Mouse (Mus musculus): Measurements from ENCODE around the gene Faah. TPM values are rescaled to one million over a fixed set of nuclear protein-coding genes. Genes with fewer than 3 reads are reported as not detected.
A peak's percentile ranks its signal among the peaks of the same experiment; 100 is the strongest.

Gene Faah
- polyA plus RNA-seq, 1 experiment from 2014 or later, result 8.3 TPM

DNA sequence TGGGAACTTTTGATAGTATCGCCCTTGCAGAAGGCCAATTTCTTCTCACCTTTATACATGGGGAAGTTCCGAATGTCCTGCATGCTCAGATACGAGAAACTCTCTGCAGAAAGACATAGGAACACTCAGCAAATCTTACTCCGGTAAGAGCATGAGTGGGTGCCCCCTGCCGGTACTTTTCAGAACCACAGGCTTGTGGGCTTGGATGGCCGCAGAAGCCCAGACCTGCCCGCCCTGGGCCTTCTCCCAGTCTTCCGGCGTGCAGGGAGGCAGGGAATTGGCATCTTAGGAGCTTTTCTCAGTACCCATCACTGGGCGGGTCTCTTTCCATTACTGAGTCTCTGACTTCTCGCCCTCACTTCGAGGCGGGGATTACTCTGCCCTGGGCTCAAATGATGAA, 33.6 kb downstream of the Faah start:
- Histone ChIP-seq H3K36me3 (ENCODE audit: control insufficient read depth, insufficient read depth, low read length) (no peaks in the 10 kb centered on the region), H3K27me3 (ENCODE audit: control insufficient read depth, insufficient read depth, low read length) (peaks cover 8% of the 10 kb centered on the region; the same call in 1 of the 2 replicates), H3K27ac (replicated peaks) (no peak overlapping the region), H3K4me1 (replicated peaks; ENCODE audit: control insufficient read depth, insufficient read depth) (peaks cover 6% of the 10 kb centered on the region; the same call in 1 of the 2 replicates), H3K4me3 (ENCODE audit: low read depth, low read length) (no peak overlapping the region), H3K9me3 (ENCODE audit: control insufficient read depth, low read length) (no peaks in the 10 kb centered on the region), H3K9ac (ENCODE audit: low read length) (no peak overlapping the region), H3K4me2 (replicated peaks; ENCODE audit: low read depth) (peak overlapping the region; percentile 8; the same call in 1 of the 2 replicates)
- DNase-seq (ENCODE audit: low spot score) (peak; percentile 89), ATAC-seq (ENCODE audit: low FRiP score, low TSS enrichment) (peak; percentile 61)
- 3% methylated on average over 13 of the region's 13 CpGs for WGBS
- TF ChIP-seq EP300 (optimal IDR thresholded peaks at IDR 0.05), result no peak
- peak; percentile 87 for TF ChIP-seq CTCF (IDR thresholded peaks at IDR 0.05; ENCODE audit: low read depth)

DNA sequence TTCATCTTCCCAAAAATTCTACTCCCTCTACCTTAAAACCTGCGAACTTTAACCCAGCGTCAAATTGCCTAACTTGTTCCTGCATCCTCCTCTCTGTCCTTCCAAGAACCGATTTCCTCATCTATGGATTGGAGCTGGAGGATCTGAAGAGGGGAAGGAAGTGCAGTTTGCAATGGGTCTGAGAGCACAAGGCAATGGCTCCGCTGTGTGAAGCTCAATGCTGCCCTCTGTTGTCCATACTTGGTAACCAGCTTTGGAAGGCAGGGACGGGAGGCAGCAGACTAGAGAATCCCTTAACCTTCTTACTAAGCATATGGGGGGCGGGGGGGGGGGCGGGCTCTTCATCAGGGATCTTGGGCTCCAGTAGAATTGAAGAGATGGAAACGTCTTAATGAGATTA, 37.0 kb downstream of the Faah start:
- peak; percentile 74 for DNase-seq (ENCODE audit: low spot score)
- H3K36me3 ChIP-seq (ENCODE audit: control insufficient read depth, insufficient read depth, low read length), result no peaks in the 10 kb centered on the region
- no peak overlapping the region for H3K9ac ChIP-seq (ENCODE audit: low read length)
- TF ChIP-seq CTCF (IDR thresholded peaks at IDR 0.05; ENCODE audit: low read depth) (peak; percentile 89), EP300 (optimal IDR thresholded peaks at IDR 0.05) (no peak)
- H3K4me2 ChIP-seq (replicated peaks; ENCODE audit: low read depth), result no peak overlapping the region
- 0% methylated on average over 8 of the region's 8 CpGs for WGBS
- peaks cover 6% of the 10 kb centered on the region; the same call in 1 of the 2 replicates for H3K4me1 ChIP-seq (replicated peaks; ENCODE audit: control insufficient read depth, insufficient read depth)
- H3K4me3 ChIP-seq (ENCODE audit: low read depth, low read length), result no peak overlapping the region
- H3K27me3 ChIP-seq (ENCODE audit: control insufficient read depth, insufficient read depth, low read length), result peaks cover 12% of the 10 kb centered on the region; the same call in 1 of the 2 replicates
- ATAC-seq (ENCODE audit: low FRiP score, low TSS enrichment), result 0 out of 2 replicates have a peak, but pooled peaks have one; percentile 41
- no peak overlapping the region for H3K27ac ChIP-seq (replicated peaks)
- H3K9me3 ChIP-seq (ENCODE audit: control insufficient read depth, low read length), result no peaks in the 10 kb centered on the region

DNA sequence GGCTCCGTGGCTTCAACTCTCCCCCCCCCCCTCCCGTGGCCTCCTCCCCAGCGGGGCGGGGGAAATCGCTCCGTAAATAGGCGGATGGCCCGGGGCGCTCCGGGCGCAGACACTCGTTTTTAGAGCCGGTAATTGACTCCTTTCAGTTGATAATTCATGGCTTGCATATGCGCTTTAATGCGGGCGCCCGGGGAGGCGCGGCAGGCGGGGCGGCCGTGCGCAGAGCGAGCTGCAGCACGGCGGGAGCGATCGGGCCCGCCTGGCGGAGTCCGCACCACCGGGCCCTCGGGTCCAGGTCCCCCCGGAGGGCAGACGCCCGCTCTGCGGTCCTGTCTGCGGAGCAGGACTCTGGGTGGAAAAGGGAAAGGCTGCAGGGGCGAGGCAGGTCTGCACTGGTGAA, 38.3 kb downstream of the Faah start:
- TF ChIP-seq CTCF (IDR thresholded peaks at IDR 0.05; ENCODE audit: low read depth) (no peak), EP300 (optimal IDR thresholded peaks at IDR 0.05) (no peak)
- peaks cover 6% of the 10 kb centered on the region; the same call in 1 of the 2 replicates for H3K4me1 ChIP-seq (replicated peaks; ENCODE audit: control insufficient read depth, insufficient read depth)
- no peak for ATAC-seq (ENCODE audit: low FRiP score, low TSS enrichment)
- peak overlapping the region; percentile 20 for H3K4me3 ChIP-seq (ENCODE audit: low read depth, low read length)
- H3K36me3 ChIP-seq (ENCODE audit: control insufficient read depth, insufficient read depth, low read length), result no peaks in the 10 kb centered on the region
- H3K27ac ChIP-seq (replicated peaks), result no peak overlapping the region
- no peaks in the 10 kb centered on the region for H3K9me3 ChIP-seq (ENCODE audit: control insufficient read depth, low read length)
- peaks cover 12% of the 10 kb centered on the region; the same call in 1 of the 2 replicates for H3K27me3 ChIP-seq (ENCODE audit: control insufficient read depth, insufficient read depth, low read length)
- whole genome bisulfite sequencing, result 1% methylated on average over 37 of the region's 39 CpGs
- DNase-seq (ENCODE audit: low spot score), result peak; percentile 18
- peak overlapping the region; percentile 50 for H3K4me2 ChIP-seq (replicated peaks; ENCODE audit: low read depth)
- no peak overlapping the region for H3K9ac ChIP-seq (ENCODE audit: low read length)

DNA sequence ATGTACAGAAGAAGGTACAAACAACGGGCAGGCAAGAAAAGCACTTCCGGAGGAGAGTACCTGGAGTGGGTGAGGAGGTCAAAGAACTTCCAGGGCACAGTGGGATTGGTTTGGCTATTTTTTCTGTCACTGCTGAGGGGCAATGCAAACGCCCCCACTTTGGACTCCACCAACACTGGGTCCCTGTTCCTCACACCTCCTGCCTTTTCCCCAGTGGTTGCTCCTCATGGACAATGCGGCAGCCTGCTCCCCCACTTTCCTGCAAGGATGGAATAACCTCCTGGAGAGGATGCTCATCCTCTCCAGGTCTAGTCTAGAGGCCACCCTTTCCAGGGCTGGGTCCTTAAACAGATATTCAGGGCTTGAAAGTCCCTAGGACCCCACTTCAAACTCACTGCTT, 38.8 kb downstream of the Faah start:
- no peak for DNase-seq (ENCODE audit: low spot score)
- Histone ChIP-seq H3K27ac (replicated peaks) (no peak overlapping the region), H3K4me3 (ENCODE audit: low read depth, low read length) (no peak overlapping the region; the same call in 1 of the 2 replicates), H3K27me3 (ENCODE audit: control insufficient read depth, insufficient read depth, low read length) (peaks cover 12% of the 10 kb centered on the region; the same call in 1 of the 2 replicates), H3K36me3 (ENCODE audit: control insufficient read depth, insufficient read depth, low read length) (no peaks in the 10 kb centered on the region), H3K9ac (ENCODE audit: low read length) (no peak overlapping the region), H3K4me1 (replicated peaks; ENCODE audit: control insufficient read depth, insufficient read depth) (peaks cover 6% of the 10 kb centered on the region; the same call in 1 of the 2 replicates), H3K4me2 (replicated peaks; ENCODE audit: low read depth) (no peak overlapping the region), H3K9me3 (ENCODE audit: control insufficient read depth, low read length) (no peaks in the 10 kb centered on the region)
- no peak for ATAC-seq (ENCODE audit: low FRiP score, low TSS enrichment)
- TF ChIP-seq EP300 (optimal IDR thresholded peaks at IDR 0.05) (no peak), CTCF (IDR thresholded peaks at IDR 0.05; ENCODE audit: low read depth) (no peak)
- 30% methylated on average over 4 of the region's 4 CpGs for whole genome bisulfite sequencing

DNA sequence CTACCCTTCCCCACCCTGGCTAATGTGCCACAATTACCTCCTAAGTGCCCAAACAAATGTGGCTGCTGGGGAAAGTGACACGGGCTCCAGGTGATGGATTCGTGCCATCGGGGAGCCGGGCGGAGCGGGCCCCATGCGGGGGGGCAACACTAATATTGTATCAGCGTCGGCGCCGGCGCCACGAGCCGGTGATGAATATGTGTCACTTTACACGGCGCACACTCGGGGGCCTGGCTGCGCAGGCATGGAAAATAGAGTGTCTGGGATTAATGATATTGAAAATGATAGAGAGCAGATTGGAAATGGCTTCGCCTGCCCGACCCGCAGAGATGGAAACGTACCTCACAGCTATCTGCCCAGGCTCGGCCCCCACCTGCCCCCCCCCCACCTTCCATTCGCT, 45.2 kb downstream of the Faah start:
- ATAC-seq (ENCODE audit: low FRiP score, low TSS enrichment), result no peak
- no peak for DNase-seq (ENCODE audit: low spot score)
- 30% methylated on average over 24 of the region's 24 CpGs for WGBS
- H3K27ac ChIP-seq (replicated peaks), result no peak overlapping the region
- H3K4me2 ChIP-seq (replicated peaks; ENCODE audit: low read depth), result no peak overlapping the region
- TF ChIP-seq EP300 (optimal IDR thresholded peaks at IDR 0.05) (no peak), CTCF (IDR thresholded peaks at IDR 0.05; ENCODE audit: low read depth) (no peak)
- H3K27me3 ChIP-seq (ENCODE audit: control insufficient read depth, insufficient read depth, low read length), result peaks cover 2% of the 10 kb centered on the region; the same call in 1 of the 2 replicates
- no peaks in the 10 kb centered on the region for H3K36me3 ChIP-seq (ENCODE audit: control insufficient read depth, insufficient read depth, low read length)
- H3K4me3 ChIP-seq (ENCODE audit: low read depth, low read length), result no peak overlapping the region
- H3K9ac ChIP-seq (ENCODE audit: low read length), result no peak overlapping the region
- H3K9me3 ChIP-seq (ENCODE audit: control insufficient read depth, low read length), result no peaks in the 10 kb centered on the region
- H3K4me1 ChIP-seq (replicated peaks; ENCODE audit: control insufficient read depth, insufficient read depth), result no peaks in the 10 kb centered on the region

DNA sequence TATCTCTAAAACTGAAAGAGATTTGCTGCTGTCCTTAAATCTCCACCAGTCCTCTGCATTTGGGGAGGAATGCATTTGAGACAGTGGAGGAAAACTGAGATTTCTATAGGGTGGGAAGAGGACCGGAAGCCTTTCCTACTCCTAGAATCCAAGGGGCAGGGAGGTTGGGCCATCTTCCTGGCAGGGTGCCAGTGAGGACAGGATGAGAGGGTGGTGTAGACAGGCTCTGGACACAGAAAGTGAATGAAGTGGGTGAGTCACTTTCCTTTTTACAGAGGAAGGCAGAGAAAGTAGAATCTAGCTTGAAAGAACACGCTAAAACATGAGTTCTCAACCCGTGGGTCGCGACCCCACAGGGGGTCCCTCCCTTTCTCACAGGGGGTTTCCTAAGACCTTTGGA, 53.3 kb downstream of the Faah start:
- H3K9me3 ChIP-seq (ENCODE audit: control insufficient read depth, low read length), result no peaks in the 10 kb centered on the region
- DNase-seq (ENCODE audit: low spot score), result no peak
- no peak overlapping the region for H3K27ac ChIP-seq (replicated peaks)

More for the DNA sequence above, 53.3 kb downstream of the Faah start:
- no peak for TF ChIP-seq CTCF (IDR thresholded peaks at IDR 0.05; ENCODE audit: low read depth)
- TF ChIP-seq EP300 (optimal IDR thresholded peaks at IDR 0.05), result no peak
- Histone ChIP-seq H3K27me3 (ENCODE audit: control insufficient read depth, insufficient read depth, low read length) (no peaks in the 10 kb centered on the region), H3K4me2 (replicated peaks; ENCODE audit: low read depth) (no peak overlapping the region), H3K4me1 (replicated peaks; ENCODE audit: control insufficient read depth, insufficient read depth) (0 out of 2 replicates have a peak, but pooled peaks cover 3% of the 10 kb centered on the region), H3K4me3 (ENCODE audit: low read depth, low read length) (no peak overlapping the region), H3K9ac (ENCODE audit: low read length) (no peak overlapping the region), H3K36me3 (ENCODE audit: control insufficient read depth, insufficient read depth, low read length) (no peaks in the 10 kb centered on the region)
- WGBS, result 18% methylated on average over 5 of the region's 5 CpGs
- ATAC-seq (ENCODE audit: low FRiP score, low TSS enrichment), result no peak
